Mouse (Mus musculus): ENCODE data around the gene Meis1. TPM values are rescaled to one million over a fixed set of nuclear protein-coding genes. Genes with fewer than 3 reads are reported as not detected.
A peak's percentile ranks its signal among the peaks of the same experiment; 100 is the strongest.

Gene Meis1
- total and polyA plus RNA-seq, 3 experiments = 8.2 to 16.5 TPM; not detected in 1

- Histone ChIP-seq H3K9ac (ENCODE audit: control insufficient read depth, low read depth, low read length, poor library complexity, severe bottlenecking) (no peak overlapping the region), H3K4me3 (ENCODE audit: control insufficient read depth in 1 of 2, insufficient read depth in 1 of 2, low read depth in 2 of 2, low read length in 2 of 2) (no peak overlapping the region), H3K79me2 (ENCODE audit: control insufficient read depth, insufficient read depth, low read length, poor library complexity) (no peaks in the 10 kb centered on the region; the same call in 1 of the 2 replicates), H3K27me3 (ENCODE audit: control insufficient read depth in 1 of 2, insufficient read depth in 2 of 2, low read length in 2 of 2) (no peaks in the 10 kb centered on the region), H3K4me1 (ENCODE audit: control insufficient read depth in 1 of 2, insufficient read depth in 2 of 2, low read length in 2 of 2) (peaks cover 33 to 43% of the 10 kb centered on the region in 2 experiments), H3K9me3 (replicated peaks; ENCODE audit: insufficient read depth, low read length) (no peaks in the 10 kb centered on the region), H3K36me3 (ENCODE audit: control insufficient read depth in 1 of 2, insufficient read depth in 2 of 2, low read length in 2 of 2) (peaks cover 0 to 52% of the 10 kb centered on the region in 2 experiments; a peak in 2 of 4 replicates), H3K27ac (ENCODE audit: control insufficient read depth, low read depth, low read length) (peak overlapping the region; percentile 41; the same call in 1 of the 2 replicates)
- TF ChIP-seq SIN3A (IDR thresholded peaks at IDR 0.05; ENCODE audit: low read length) (no peak; the same call in 1 of the 2 replicates), POLR2AphosphoS5 (IDR thresholded peaks at IDR 0.05; ENCODE audit: borderline replicate concordance, low read depth, low read length) (no peak), MEF2A (IDR thresholded peaks at IDR 0.05; ENCODE audit: extremely low read depth, insufficient replicate concordance, low read depth, low read length, poor library complexity, severe bottlenecking) (peak; percentile 97; the same call in 1 of the 2 replicates), MAX (IDR thresholded peaks at IDR 0.05; ENCODE audit: low read length) (no peak), CHD1 (IDR thresholded peaks at IDR 0.05; ENCODE audit: low read depth, low read length) (no peak), POLR2AphosphoS2 (IDR thresholded peaks at IDR 0.05; ENCODE audit: low read length) (no peak), TCF12 (IDR thresholded peaks at IDR 0.05; ENCODE audit: low read depth, low read length) (peak; percentile 75), GATA1 (IDR thresholded peaks at IDR 0.05; ENCODE audit: low read depth, low read length) (peak; percentile 69), ZMIZ1 (IDR thresholded peaks at IDR 0.05; ENCODE audit: low read depth, low read length) (no peak), ZNF384 (IDR thresholded peaks at IDR 0.05; ENCODE audit: low read depth, low read length) (no peak), TAL1 (IDR thresholded peaks at IDR 0.05; ENCODE audit: low read length) (no peak), UBTF (IDR thresholded peaks at IDR 0.05; ENCODE audit: borderline replicate concordance, insufficient read depth, low read depth, low read length) (no peak), RCOR1 (IDR thresholded peaks at IDR 0.05; ENCODE audit: low read depth, low read length) (peak; percentile 49; the same call in 1 of the 2 replicates), ETS1 (IDR thresholded peaks at IDR 0.05; ENCODE audit: low read depth, low read length) (peak; percentile 84), E2F4 (IDR thresholded peaks at IDR 0.05; ENCODE audit: borderline replicate concordance, low read depth, low read length) (no peak), EP300 (IDR thresholded peaks at IDR 0.05; ENCODE audit: low read depth in 1 of 2, low read length in 2 of 2) (peak; percentile 64 to 66), MXI1 (IDR thresholded peaks at IDR 0.05; ENCODE audit: low read depth, low read length) (no peak), RAD21 (IDR thresholded peaks at IDR 0.05; ENCODE audit: low read depth, low read length) (no peak), BHLHE40 (IDR thresholded peaks at IDR 0.05; ENCODE audit: borderline replicate concordance, low read depth, low read length) (no peak)
- no peak for DNase-seq (ENCODE audit: low read depth, low spot score)
These were observed 54.4 kb downstream of the Meis1 start for GRCm38 (mm10) chr11:18964418-18964817.
